Mouse (Mus musculus) embryonic facial prominence, embryonic 13.5 days (tissue): ENCODE data around the gene Olfr530. TPM values are rescaled to one million over a fixed set of nuclear protein-coding genes. Genes with fewer than 3 reads are reported as not detected.

Source experiments
- ATAC-seq: fragments of 200-750 bp; cut with Nextera tagmentation; 2 replicates; pipeline ENCODE4 v1.8.0; 2017; ENCODE audit warnings: low read depth; ENCODE audit not compliant: insufficient number of reproducible peaks, insufficient read depth, low FRiP score, low TSS enrichment
- H3K27ac ChIP-seq: fragments of 300-500 bp; sonication (generic); 2 replicates; pipeline ENCODE4 v1.5.1; 2015; ENCODE audit warnings: moderate library complexity, mild to moderate bottlenecking, inconsistent platforms
- H3K27me3 ChIP-seq: fragments of 300-500 bp; sonication (generic); 2 replicates; pipeline ENCODE4 v1.6.1; 2015; ENCODE audit warnings: mild to moderate bottlenecking, inconsistent platforms
- H3K36me3 ChIP-seq: fragments of 300-500 bp; sonication (generic); 2 replicates; pipeline ENCODE4 v1.6.1; 2015; ENCODE audit warnings: mild to moderate bottlenecking, inconsistent platforms
- H3K4me1 ChIP-seq: fragments of 300-500 bp; sonication (generic); 2 replicates; pipeline ENCODE4 v1.6.1; 2015; ENCODE audit warnings: inconsistent platforms
- H3K4me2 ChIP-seq: fragments of 300-500 bp; sonication (generic); 2 replicates; pipeline ENCODE4 v1.6.1; 2015; ENCODE audit warnings: moderate library complexity, mild to moderate bottlenecking, inconsistent platforms
- H3K4me3 ChIP-seq: fragments of 300-500 bp; sonication (generic); 2 replicates; pipeline ENCODE4 v1.5.1; 2015; ENCODE audit warnings: mild to moderate bottlenecking, inconsistent platforms
- H3K9ac ChIP-seq: fragments of 300-500 bp; sonication (generic); 2 replicates; pipeline ENCODE4 v1.6.1; 2015; ENCODE audit warnings: mild to moderate bottlenecking, inconsistent platforms
- H3K9me3 ChIP-seq: fragments of 300-500 bp; sonication (generic); 2 replicates; pipeline ENCODE4 v1.6.1; 2016; ENCODE audit warnings: inconsistent platforms
- WGBS: fragments of 180-500 bp; shearing (Covaris S2); methylation state at CpG from one replicate; pipeline ENCODE4 v1.1.7; 2015; ENCODE audit warnings: mixed read lengths; 5-methylcytosine and 5-hydroxymethylcytosine counted together
- polyA plus RNA-seq: library from polyadenylated mRNA; unstranded; fragments of >200 nt; fragmentation: Nextera tagmentation; extraction: Ambion mirVana; gene quantifications from 2 replicates; pipeline ENCODE4 v1.2.1, GENCODE M21; 2015

Gene Olfr530
- not detected in 2 replicates for polyA plus RNA-seq

GRCm38 (mm10) chr7:140376231-140376630 lies at the start of gene Olfr530:
Gene Olfr530 (minus strand): TSS chr7:140376331.
- ATAC-seq: no peak
- no peak within 1 kb of the TSS for H3K4me2 ChIP-seq
- no peaks in the 10 kb centered on the region for H3K9me3 ChIP-seq
- no peaks in the 10 kb centered on the region for H3K36me3 ChIP-seq
- WGBS: 21% methylated on average over 1 of the region's 1 CpGs
- no peak within 1 kb of the TSS for H3K9ac ChIP-seq
- H3K4me3 ChIP-seq: no peak within 1 kb of the TSS
- H3K27ac ChIP-seq: no peak within 1 kb of the TSS
- no peaks in the 10 kb centered on the region for H3K27me3 ChIP-seq
- H3K4me1 ChIP-seq: no peaks in the 10 kb centered on the region

GRCm38 (mm10) chr7:140421539-140421938 lies 45.4 kb upstream of the Olfr530 start, which contains the start of gene Olfr532:
Gene Olfr532 (minus strand): TSS chr7:140421639.
- Histone ChIP-seq H3K4me2 (no peak within 1 kb of the TSS), H3K27ac (no peak within 1 kb of the TSS), H3K9me3 (no peaks in the 10 kb centered on the region), H3K36me3 (no peaks in the 10 kb centered on the region), H3K4me3 (no peak within 1 kb of the TSS), H3K27me3 (no peaks in the 10 kb centered on the region), H3K4me1 (no peaks in the 10 kb centered on the region), H3K9ac (no peak within 1 kb of the TSS)
- whole genome bisulfite sequencing: 95% methylated on average over 1 of the region's 1 CpGs
- no peak for ATAC-seq

DNA sequence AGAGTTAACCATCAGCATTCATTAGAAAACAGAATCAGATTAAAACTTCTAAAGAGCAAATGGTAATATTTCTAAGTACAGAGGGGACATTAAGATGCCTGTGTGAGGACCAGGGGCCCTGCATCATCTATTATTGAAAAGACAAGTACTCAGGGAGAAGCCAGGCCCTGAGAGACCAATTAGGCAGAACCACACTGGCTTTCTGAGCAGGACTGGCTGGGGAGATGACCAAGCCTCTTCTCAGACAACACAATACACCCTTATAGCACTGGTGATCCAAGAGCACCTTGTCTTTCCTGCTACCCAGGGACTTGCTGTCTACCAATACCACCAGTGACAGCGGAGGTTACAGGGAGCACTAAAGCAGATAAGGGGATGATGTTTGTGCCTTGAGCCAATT lies 26.7 kb upstream of the Olfr530 start, which contains the start of gene Olfr531:
Olfr531 (minus strand) TSS at position 101 of the 400 bp plus-strand sequence.
- no peak for ATAC-seq
- Histone ChIP-seq H3K4me1 (no peaks in the 10 kb centered on the region), H3K9ac (no peak within 1 kb of the TSS), H3K9me3 (no peaks in the 10 kb centered on the region), H3K36me3 (no peaks in the 10 kb centered on the region), H3K27me3 (no peaks in the 10 kb centered on the region), H3K4me3 (no peak within 1 kb of the TSS), H3K4me2 (no peak within 1 kb of the TSS), H3K27ac (no peak within 1 kb of the TSS)
- 83% methylated on average over 1 of the region's 1 CpGs for WGBS

- 94% methylated on average over 2 of the region's 2 CpGs for WGBS
- no peak overlapping the region for H3K9ac ChIP-seq
- ATAC-seq: no peak
These were observed 780 bp upstream of the Olfr530 start for GRCm38 (mm10) chr7:140376911-140377310.

DNA sequence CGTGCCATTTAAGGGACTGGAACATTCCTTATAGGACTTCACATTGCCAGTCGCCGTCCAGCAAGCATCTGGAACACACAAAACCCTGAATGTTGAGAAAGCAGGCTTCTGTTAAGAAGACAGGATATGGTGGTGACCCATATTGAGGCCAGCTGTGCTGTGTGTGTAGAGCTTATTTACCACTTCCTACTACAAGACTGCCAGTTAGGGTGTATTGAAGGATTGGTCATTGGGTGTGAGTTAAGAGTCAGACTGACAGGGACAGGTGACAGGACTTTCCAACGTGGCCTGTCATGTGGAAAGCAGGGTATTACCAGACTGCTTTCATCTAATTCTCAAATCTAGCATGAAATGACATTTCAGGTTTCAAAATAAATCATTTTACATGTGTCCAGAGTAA lies 1.8 kb downstream of the Olfr530 start:
- no peaks in the 10 kb centered on the region for H3K4me1 ChIP-seq
- 68% methylated on average over 4 of the region's 4 CpGs for WGBS
- no peak overlapping the region for H3K9ac ChIP-seq
- no peaks in the 10 kb centered on the region for H3K36me3 ChIP-seq
- H3K9me3 ChIP-seq: no peaks in the 10 kb centered on the region
- no peaks in the 10 kb centered on the region for H3K27me3 ChIP-seq
- no peak for ATAC-seq
- H3K4me3 ChIP-seq: no peak overlapping the region
- no peak overlapping the region for H3K4me2 ChIP-seq
- H3K27ac ChIP-seq: no peak overlapping the region

More at GRCm38 (mm10) chr7:140376911-140377310, 780 bp upstream of the Olfr530 start:
- no peaks in the 10 kb centered on the region for H3K4me1 ChIP-seq
- H3K36me3 ChIP-seq: no peaks in the 10 kb centered on the region
- H3K9me3 ChIP-seq: no peaks in the 10 kb centered on the region
- H3K27me3 ChIP-seq: no peaks in the 10 kb centered on the region
- no peak overlapping the region for H3K27ac ChIP-seq
- no peak overlapping the region for H3K4me3 ChIP-seq
- no peak overlapping the region for H3K4me2 ChIP-seq

GRCm38 (mm10) chr7:140361571-140361970 lies 14.6 kb downstream of the Olfr530 start, which contains the start of gene Olfr60:
Gene Olfr60 (minus strand): TSS chr7:140361671.
- no peak within 1 kb of the TSS for H3K4me3 ChIP-seq
- WGBS: 59% methylated on average over 3 of the region's 3 CpGs

DNA sequence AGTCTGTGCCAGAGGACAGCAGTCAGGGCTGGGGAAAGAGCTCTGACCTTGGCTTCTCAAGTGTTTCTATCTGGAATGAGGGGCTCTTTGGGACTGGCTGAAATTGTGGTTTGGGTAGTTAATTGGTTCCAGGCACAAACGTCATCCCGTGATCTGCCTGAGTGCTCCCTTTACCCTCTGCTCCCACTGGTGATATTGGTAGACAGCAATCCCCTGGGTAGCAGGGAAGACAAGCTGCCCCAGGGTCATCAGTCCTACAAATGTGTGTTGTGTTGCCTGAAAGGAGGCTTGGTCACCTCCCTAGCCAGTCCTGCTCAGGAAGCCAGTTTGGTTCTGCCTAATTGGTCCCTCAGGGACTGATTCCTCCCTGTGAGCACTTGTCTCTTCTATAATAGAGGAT lies 42.4 kb downstream of the Olfr530 start, which contains the start of gene Olfr527:
Olfr527 (plus strand) TSS at position 301 of the 400 bp plus-strand sequence.
- Histone ChIP-seq H3K27me3 (no peaks in the 10 kb centered on the region), H3K9ac (no peak within 1 kb of the TSS), H3K36me3 (no peaks in the 10 kb centered on the region), H3K9me3 (no peaks in the 10 kb centered on the region), H3K4me1 (no peaks in the 10 kb centered on the region), H3K27ac (no peak within 1 kb of the TSS), H3K4me3 (no peak within 1 kb of the TSS), H3K4me2 (no peak within 1 kb of the TSS)
- WGBS: 33% methylated on average over 2 of the region's 2 CpGs
- no peak for ATAC-seq

More at GRCm38 (mm10) chr7:140361571-140361970, 14.6 kb downstream of the Olfr530 start, which contains the start of gene Olfr60:
- H3K4me1 ChIP-seq: no peaks in the 10 kb centered on the region
- no peak within 1 kb of the TSS for H3K9ac ChIP-seq
- no peak within 1 kb of the TSS for H3K4me2 ChIP-seq
- H3K36me3 ChIP-seq: no peaks in the 10 kb centered on the region
- no peak for ATAC-seq
- H3K27me3 ChIP-seq: no peaks in the 10 kb centered on the region
- no peaks in the 10 kb centered on the region for H3K9me3 ChIP-seq
- no peak within 1 kb of the TSS for H3K27ac ChIP-seq

DNA sequence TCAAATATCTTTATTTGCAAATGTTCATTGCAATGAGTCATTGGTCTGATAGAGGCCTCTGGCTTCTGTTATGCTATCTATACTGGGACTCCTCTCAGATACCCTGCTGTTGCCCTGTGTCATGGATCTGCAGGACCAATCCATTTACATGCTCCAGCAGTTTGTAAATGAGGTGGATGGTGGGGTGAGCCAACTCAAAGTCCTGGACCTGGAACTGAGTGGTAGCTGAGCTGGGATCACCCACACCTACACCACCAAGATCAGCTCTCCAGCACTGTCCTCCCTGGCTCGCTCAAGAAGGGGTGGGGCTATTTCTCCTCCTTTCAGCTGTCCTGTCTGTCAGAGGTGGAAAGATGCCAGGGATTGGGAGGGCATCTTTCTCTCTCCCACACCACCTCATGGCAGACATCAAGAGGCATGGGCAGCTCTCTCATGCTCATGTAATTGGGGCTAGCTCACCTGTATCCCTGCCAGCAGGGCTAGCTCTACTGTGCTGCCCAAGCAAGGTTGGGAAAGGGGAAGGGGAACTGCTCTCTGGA lies 46.3 kb downstream of the Olfr530 start:
- no peaks in the 10 kb centered on the region for H3K9me3 ChIP-seq
- no peak overlapping the region for H3K4me3 ChIP-seq
- H3K9ac ChIP-seq: no peak overlapping the region
- H3K27me3 ChIP-seq: no peaks in the 10 kb centered on the region
- H3K4me2 ChIP-seq: no peak overlapping the region
- no peak for ATAC-seq
- H3K4me1 ChIP-seq: no peaks in the 10 kb centered on the region
- H3K36me3 ChIP-seq: no peaks in the 10 kb centered on the region
- H3K27ac ChIP-seq: no peak overlapping the region
- 54% methylated on average over 1 of the region's 1 CpGs for WGBS

Other genes with a start within 250 kb of the Olfr530 start
- 21.1 and 24.2 TPM in 2 replicates for gene Mtg1, start 238.8 kb downstream of the Olfr530 start, polyA plus RNA-seq
- gene Sprn, start 221.5 kb downstream of the Olfr530 start, polyA plus RNA-seq: 0.72 TPM in 2 replicates
- gene Olfr522, start 211.6 kb downstream of the Olfr530 start, polyA plus RNA-seq: not detected in 2 replicates
- 0.07 TPM in 1 of 2 replicates, not detected in the other for gene Olfr523, start 203.1 kb downstream of the Olfr530 start, polyA plus RNA-seq
- not detected in 2 replicates for gene Olfr524, start 170.4 kb downstream of the Olfr530 start, polyA plus RNA-seq
- gene Cd163l1, start 158.1 kb downstream of the Olfr530 start, polyA plus RNA-seq: not detected in 2 replicates
- gene 5830411N06Rik, start 129.0 kb downstream of the Olfr530 start, polyA plus RNA-seq: not detected in 2 replicates
- gene Olfr525, start 55.5 kb downstream of the Olfr530 start, polyA plus RNA-seq: not detected in 2 replicates
- gene Olfr527, start 42.3 kb downstream of the Olfr530 start, polyA plus RNA-seq: not detected in 2 replicates
- gene Olfr60, start 14.7 kb downstream of the Olfr530 start, polyA plus RNA-seq: not detected in 2 replicates
- gene Olfr531, start 26.6 kb upstream of the Olfr530 start, polyA plus RNA-seq: not detected in 2 replicates
- not detected in 2 replicates for gene Olfr532, start 45.3 kb upstream of the Olfr530 start, polyA plus RNA-seq
- not detected in 2 replicates for gene Olfr533, start 87.0 kb upstream of the Olfr530 start, polyA plus RNA-seq
- gene Olfr535, start 107.9 kb upstream of the Olfr530 start, polyA plus RNA-seq: not detected in 2 replicates
- not detected in 2 replicates for gene Olfr536, start 131.1 kb upstream of the Olfr530 start, polyA plus RNA-seq
- gene Olfr538, start 191.6 kb upstream of the Olfr530 start, polyA plus RNA-seq: not detected in 2 replicates
- not detected in 2 replicates for gene Olfr46, start 224.9 kb upstream of the Olfr530 start, polyA plus RNA-seq